Mouse (Mus musculus): ENCODE measurements around the gene Gria2. TPM values are rescaled to one million over a fixed set of nuclear protein-coding genes. Genes with fewer than 3 reads are reported as not detected.
A peak's percentile ranks its signal among the peaks of the same experiment; 100 is the strongest.

The Gria2 gene
- 0.04 TPM in 2 replicates for polyA plus RNA-seq (2012; rRNA removed)

- DNase-seq (ENCODE audit: low spot score), result peak; percentile 25
These were observed at the start of gene Gria2 for GRCm38 (mm10) chr3:80802596-80803081. Gene Gria2 (minus strand): TSS chr3:80802835.

GRCm38 (mm10) chr3:80850947-80851346 lies 48.3 kb upstream of the Gria2 start:
- no peak for DNase-seq (ENCODE audit: low spot score)

GRCm38 (mm10) chr3:80845634-80846033 lies 43.0 kb upstream of the Gria2 start:
- DNase-seq (ENCODE audit: low spot score), result no peak

GRCm38 (mm10) chr3:80839845-80840244 lies 37.2 kb upstream of the Gria2 start:
- no peak for DNase-seq (ENCODE audit: low spot score)

GRCm38 (mm10) chr3:80837583-80837982 lies 34.9 kb upstream of the Gria2 start:
- no peak for DNase-seq (ENCODE audit: low spot score)

GRCm38 (mm10) chr3:80823975-80824374 lies 21.3 kb upstream of the Gria2 start:
- DNase-seq (ENCODE audit: low spot score), result no peak

- DNase-seq (ENCODE audit: low spot score), result no peak
These were observed 16.0 kb upstream of the Gria2 start for GRCm38 (mm10) chr3:80818619-80819018.

GRCm38 (mm10) chr3:80813734-80814133 lies 11.1 kb upstream of the Gria2 start:
- no peak for DNase-seq (ENCODE audit: low spot score)

- no peak for DNase-seq (ENCODE audit: low spot score)
These were observed 9.6 kb upstream of the Gria2 start for GRCm38 (mm10) chr3:80812237-80812636.

- no peak for DNase-seq (ENCODE audit: low spot score)
These were observed 2.7 kb upstream of the Gria2 start for GRCm38 (mm10) chr3:80805327-80805726.

- no peak for DNase-seq (ENCODE audit: low spot score)
These were observed 1.2 kb upstream of the Gria2 start for GRCm38 (mm10) chr3:80803811-80804210.

- no peak for DNase-seq (ENCODE audit: low spot score)
These were observed 576 bp upstream of the Gria2 start for GRCm38 (mm10) chr3:80803211-80803610.

- DNase-seq (ENCODE audit: low spot score), result no peak
These were observed 766 bp downstream of the Gria2 start for GRCm38 (mm10) chr3:80801827-80802310.

- no peak for DNase-seq (ENCODE audit: low spot score)
These were observed 1.4 kb downstream of the Gria2 start for GRCm38 (mm10) chr3:80800995-80801826.

GRCm38 (mm10) chr3:80800299-80800994 lies 2.2 kb downstream of the Gria2 start:
- no peak for DNase-seq (ENCODE audit: low spot score)

GRCm38 (mm10) chr3:80797935-80798334 lies 4.7 kb downstream of the Gria2 start:
- no peak for DNase-seq (ENCODE audit: low spot score)

GRCm38 (mm10) chr3:80796764-80797163 lies 5.9 kb downstream of the Gria2 start:
- DNase-seq (ENCODE audit: low spot score), result no peak

GRCm38 (mm10) chr3:80795284-80795683 lies 7.4 kb downstream of the Gria2 start:
- no peak for DNase-seq (ENCODE audit: low spot score)

- no peak for DNase-seq (ENCODE audit: low spot score)
These were observed 15.4 kb downstream of the Gria2 start for GRCm38 (mm10) chr3:80787116-80787744.

GRCm38 (mm10) chr3:80781144-80781530 lies 21.5 kb downstream of the Gria2 start:
- DNase-seq (ENCODE audit: low spot score), result no peak

GRCm38 (mm10) chr3:80780383-80781143 lies 22.1 kb downstream of the Gria2 start:
- DNase-seq (ENCODE audit: low spot score), result no peak

- no peak for DNase-seq (ENCODE audit: low spot score)
These were observed 26.0 kb downstream of the Gria2 start for GRCm38 (mm10) chr3:80776628-80777027.
